8 mouse cellular contexts compared by ENCODE assay signal in genomic region chr9:116173059-116173458, GRCm38 (mm10). TPM values are rescaled to one million over a fixed set of nuclear protein-coding genes. Genes with fewer than 3 reads are reported as not detected.
DNase-seq lines count a peak whose midpoint lies in the region; ATAC-seq and TF ChIP-seq lines count a peak whose summit lies in the region.

No protein-coding gene starts in this region.

- H3K4me2 ChIP-seq in intestine, embryonic 15.5 days (replicated peaks) = peak overlapping the region; percentile 69
- H3K4me2 ChIP-seq in neural tube, embryonic 15.5 days = peak overlapping the region; percentile 95
- no peak overlapping the region for H3K4me2 ChIP-seq in forebrain, embryonic 13.5 days

- ATAC-seq in intestine, embryonic 15.5 days = no peak
- no peak for ATAC-seq in neural tube, embryonic 15.5 days (ENCODE audit: low FRiP score)
- no peak for ATAC-seq in forebrain, embryonic 13.5 days

- TF ChIP-seq POLR2A in lung, adult 2 months (IDR thresholded peaks at IDR 0.05; ENCODE audit: borderline replicate concordance, extremely low read depth, low read depth, low read length) = no peak

- H3K4me3 ChIP-seq in heart, embryonic 10.5 days = no peak overlapping the region
- peak overlapping the region; percentile 87 for H3K4me3 ChIP-seq in lung, adult 2 months (replicated peaks; ENCODE audit: extremely low read depth, low read depth, low read length)
- H3K4me3 ChIP-seq in intestine, embryonic 15.5 days (replicated peaks) = peak overlapping the region; percentile 89
- H3K4me3 ChIP-seq in neural tube, embryonic 15.5 days (replicated peaks) = 0 out of 2 replicates have a peak overlapping the region, but pooled peaks have one; percentile 51
- no peak overlapping the region for H3K4me3 ChIP-seq in forebrain, embryonic 13.5 days

- TF ChIP-seq CTCF in lung, adult 2 months (IDR thresholded peaks at IDR 0.05; ENCODE audit: insufficient read depth, low read length) = no peak

- intact Hi-C loops in heart, postnatal 14 days (cut with DNase I) = loop anchor here (5.0 kb wide), 4 partner anchors 41 to 209 kb away; no protein-coding TSS in a partner anchor

- peak overlapping the region; percentile 23; the same call in 1 of the 2 replicates for H3K27ac ChIP-seq in heart, embryonic 10.5 days
- H3K27ac ChIP-seq in intestine, embryonic 15.5 days = peak overlapping the region; percentile 98
- H3K27ac ChIP-seq in neural tube, embryonic 15.5 days (replicated peaks) = no peak overlapping the region
- no peak overlapping the region for H3K27ac ChIP-seq in forebrain, embryonic 13.5 days

- peaks cover 10% of the 10 kb centered on the region for H3K4me1 ChIP-seq in heart, embryonic 10.5 days
- peaks cover 40% of the 10 kb centered on the region for H3K4me1 ChIP-seq in lung, adult 2 months (ENCODE audit: control insufficient read depth, insufficient read depth, low read length)
- H3K4me1 ChIP-seq in intestine, embryonic 15.5 days (replicated peaks) = peaks cover 24% of the 10 kb centered on the region
- peaks cover 18% of the 10 kb centered on the region for H3K4me1 ChIP-seq in neural tube, embryonic 15.5 days
- H3K4me1 ChIP-seq in forebrain, embryonic 13.5 days = peaks cover 13% of the 10 kb centered on the region

- DNase-seq in heart, embryonic 10.5 days (ENCODE audit: low spot score) = no peak
- DNase-seq in heart, postnatal 14 days = no peak
- no peak for DNase-seq in lung, adult 2 months
- no peak for DNase-seq in lung, postnatal 14 days
- no peak for DNase-seq in adrenal gland, postnatal 25 days

- no peaks in the 10 kb centered on the region for H3K27me3 ChIP-seq in heart, embryonic 10.5 days (ENCODE audit: insufficient read depth, poor library complexity, severe bottlenecking)
- H3K27me3 ChIP-seq in intestine, embryonic 15.5 days (replicated peaks) = no peaks in the 10 kb centered on the region
- peaks cover 28% of the 10 kb centered on the region for H3K27me3 ChIP-seq in neural tube, embryonic 15.5 days (replicated peaks)
- H3K27me3 ChIP-seq in forebrain, embryonic 13.5 days = peaks cover 30% of the 10 kb centered on the region

- no peaks in the 10 kb centered on the region for H3K9me3 ChIP-seq in heart, embryonic 10.5 days
- H3K9me3 ChIP-seq in intestine, embryonic 15.5 days = no peaks in the 10 kb centered on the region
- no peaks in the 10 kb centered on the region for H3K9me3 ChIP-seq in neural tube, embryonic 15.5 days (replicated peaks)
- H3K9me3 ChIP-seq in forebrain, embryonic 13.5 days (replicated peaks) = no peaks in the 10 kb centered on the region

- no peaks in the 10 kb centered on the region for H3K36me3 ChIP-seq in heart, embryonic 10.5 days
- H3K36me3 ChIP-seq in intestine, embryonic 15.5 days = no peaks in the 10 kb centered on the region
- H3K36me3 ChIP-seq in neural tube, embryonic 15.5 days = no peaks in the 10 kb centered on the region
- H3K36me3 ChIP-seq in forebrain, embryonic 13.5 days (ENCODE audit: poor library complexity, severe bottlenecking) = no peaks in the 10 kb centered on the region

- H3K9ac ChIP-seq in intestine, embryonic 15.5 days = peak overlapping the region; percentile 97; the same call in 1 of the 2 replicates
- H3K9ac ChIP-seq in neural tube, embryonic 15.5 days (replicated peaks) = no peak overlapping the region
- H3K9ac ChIP-seq in forebrain, embryonic 13.5 days = no peak overlapping the region

- 75% methylated on average over 6 of the region's 6 CpGs for WGBS in heart, embryonic 10.5 days
- WGBS in lung, adult 2 months = 18% methylated on average over 6 of the region's 6 CpGs
- 19% methylated on average over 6 of the region's 6 CpGs for WGBS in intestine, embryonic 15.5 days
- WGBS in neural tube, embryonic 15.5 days = 83% methylated on average over 6 of the region's 6 CpGs
- WGBS in forebrain, embryonic 13.5 days = 81% methylated on average over 6 of the region's 6 CpGs

RNA-seq across cellular contexts. Expression of gene Tgfbr2, which starts 2.1 kb away (rescaled TPM):
- polyA plus RNA-seq in heart, embryonic 10.5 days (2016; fragmentation: Nextera tagmentation; extraction: Ambion mirVana) = 9.4 and 12.5 TPM in 2 replicates
- total RNA-seq in heart, postnatal 14 days (2021) = 10 to 100 TPM; 42.3 to 52.2 TPM
- 135 and 146 TPM in 2 replicates for polyA plus RNA-seq in lung, adult 2 months (2012; rRNA removed)
- 28.3 and 31.8 TPM in 2 replicates for polyA plus RNA-seq in intestine, embryonic 15.5 days (2015; fragmentation: Nextera tagmentation; extraction: Ambion mirVana)
- polyA plus RNA-seq in neural tube, embryonic 15.5 days (2015; fragmentation: Nextera tagmentation; extraction: Ambion mirVana) = 7.2 and 13.3 TPM in 2 replicates
- total RNA-seq in adrenal gland, postnatal 25 days (2021) = 61.2 and 69.9 TPM in 2 replicates
- polyA plus RNA-seq in forebrain, embryonic 13.5 days (2015; fragmentation: Nextera tagmentation; extraction: Ambion mirVana) = 4.2 and 4.4 TPM in 2 replicates

Comparison
In these comparisons a context has a peak if more than half of its experiments do, and no peak if none do; other contexts are left out.
1. H3K27ac ChIP-seq: peak in heart, embryonic 10.5 days (single experiment) and intestine, embryonic 15.5 days (single experiment); none in neural tube, embryonic 15.5 days (single experiment) and forebrain, embryonic 13.5 days (single experiment).
2. H3K4me3 ChIP-seq: peak in lung, adult 2 months (single experiment), intestine, embryonic 15.5 days (single experiment) and neural tube, embryonic 15.5 days (single experiment); none in heart, embryonic 10.5 days (single experiment) and forebrain, embryonic 13.5 days (single experiment).